Mouse (Mus musculus): ENCODE measurements at regions not wholly inside any gene's neighbourhood (a gene's known extent, or its start where the extent isn't known, plus 50 kb on each side); places are given as distances from the start of the nearest gene placed in this dataset.

DNA sequence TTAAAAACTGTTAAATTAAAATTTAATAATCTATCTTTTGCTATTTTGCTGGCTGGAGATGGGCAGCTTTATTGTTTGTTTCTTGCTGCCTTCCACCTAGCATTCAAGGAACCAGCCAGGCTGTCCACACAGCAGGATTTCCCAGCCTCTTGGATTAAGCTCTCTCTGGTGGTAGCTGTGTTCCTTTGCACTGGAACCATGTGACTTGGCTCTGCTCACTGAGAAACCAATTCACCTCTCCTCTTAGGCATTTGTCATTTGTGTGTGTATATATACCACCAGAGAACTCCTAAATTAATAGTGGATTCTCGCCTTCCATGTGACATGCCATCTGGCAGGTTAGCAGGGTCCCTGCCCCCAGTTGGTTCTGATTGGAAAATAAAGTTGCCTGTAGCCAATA, 225.6 kb downstream of the Mterf1b start:
- TF ChIP-seq EP300 (IDR thresholded peaks at IDR 0.05; ENCODE audit: low read depth), result no peak
- TF ChIP-seq CTCF (IDR thresholded peaks at IDR 0.05; ENCODE audit: low read depth), result no peak

Measured in liver, embryonic 14.5 days (tissue).